Comparison of ENCODE assay signal across 18 mouse cellular contexts in the genomic region with DNA sequence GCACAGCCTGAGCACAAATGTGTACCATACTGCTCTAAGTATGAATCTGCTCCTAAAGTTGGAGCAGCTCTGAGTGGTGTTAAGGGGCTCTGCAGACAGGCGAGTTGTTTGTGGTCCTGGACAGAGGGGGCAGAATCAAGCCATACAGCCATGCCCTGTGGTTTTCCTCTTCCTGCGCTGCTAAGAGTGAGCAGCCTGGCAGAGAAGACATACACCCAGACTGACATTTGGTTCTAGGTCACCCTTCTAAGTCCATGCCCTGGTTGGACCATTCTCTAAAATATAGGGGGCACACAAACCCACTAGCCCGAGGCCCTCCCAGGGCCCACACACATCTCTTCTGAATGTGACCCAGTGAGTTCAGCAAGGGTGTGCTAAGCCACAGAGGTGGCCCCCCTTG.
"Had no signal": no experiment of that assay in that cellular context is flagged by ENCODE, and none has a peak within 500 bp of the region (broad histone marks: within the 10 kb centered on the region; RNA-seq: fewer than 3 reads in every experiment).

No protein-coding gene starts in this region.

- H3K9me3 ChIP-seq: limb, embryonic 12.5 days; lung, embryonic 15.5 days; midbrain, embryonic 10.5 days; neural tube, embryonic 12.5 days; stomach, embryonic 15.5 days had no signal

- H3K4me1 ChIP-seq: limb, embryonic 12.5 days; lung, embryonic 15.5 days; midbrain, embryonic 10.5 days; neural tube, embryonic 12.5 days; stomach, embryonic 15.5 days had no signal

- H3K27ac ChIP-seq: kidney, postnatal 0 days; limb, embryonic 12.5 days; lung, embryonic 15.5 days; macrophage; midbrain, embryonic 10.5 days; neural tube, embryonic 12.5 days; stomach, embryonic 15.5 days had no signal

- H3K9ac ChIP-seq: limb, embryonic 12.5 days; lung, embryonic 15.5 days; neural tube, embryonic 12.5 days; stomach, embryonic 15.5 days had no signal

- H3K36me3 ChIP-seq: lung, embryonic 15.5 days; stomach, embryonic 15.5 days had no signal

- H3K4me2 ChIP-seq: limb, embryonic 12.5 days; lung, embryonic 15.5 days; neural tube, embryonic 12.5 days; stomach, embryonic 15.5 days had no signal

- ATAC-seq: hindbrain, embryonic 16.5 days; inflammation-experienced regulatory T-cells, adult 6 months; intestine, postnatal 0 days had no signal

- H3K4me3 ChIP-seq: limb, embryonic 12.5 days; lung, embryonic 15.5 days; midbrain, embryonic 10.5 days; myocyte; neural tube, embryonic 12.5 days; stomach, embryonic 15.5 days had no signal

- DNase-seq: kidney, adult 8-10 months; kidney, postnatal 36 days; layer of hippocampus, adult 9-11 months; layer of hippocampus, postnatal 36 days; lung, postnatal 14 days; midbrain, embryonic 14.5 days; right cerebral cortex, postnatal 4 days had no signal

- H3K27me3 ChIP-seq: limb, embryonic 12.5 days; lung, embryonic 15.5 days; neural tube, embryonic 12.5 days; stomach, embryonic 15.5 days had no signal
